Mouse (Mus musculus) R1 (cell line): ENCODE results near the gene 2410004B18Rik.
"Not testable (repeated sequence)": the region's sequence is repeated elsewhere in the genome, so short reads cannot be mapped to it uniquely, and the experiment has no call there.

Experiments
- DNase-seq: peaks from one replicate; pipeline ENCODE4 v3.0.0-alpha.2; 2018; ENCODE audit warnings: low read depth, low spot score

The 2410004B18Rik gene

GRCm38 (mm10) chr3:145964473-145964872 is 26.7 kb downstream of the 2410004B18Rik start:
- DNase-seq = peak; percentile 49

GRCm38 (mm10) chr3:145965583-145965982 is 27.8 kb downstream of the 2410004B18Rik start:
- not testable (repeated sequence) for DNase-seq

GRCm38 (mm10) chr3:145966806-145967205 is 29.0 kb downstream of the 2410004B18Rik start:
- DNase-seq = no peak

GRCm38 (mm10) chr3:145969031-145969501 is 31.3 kb downstream of the 2410004B18Rik start:
- DNase-seq = peak; percentile 65

- no peak for DNase-seq
Observed at GRCm38 (mm10) chr3:145971501-145971900, 33.7 kb downstream of the 2410004B18Rik start.

GRCm38 (mm10) chr3:145974986-145975385 is 37.2 kb downstream of the 2410004B18Rik start:
- DNase-seq = no peak

- DNase-seq = no peak
Observed at GRCm38 (mm10) chr3:145985333-145985925, 47.6 kb downstream of the 2410004B18Rik start.

GRCm38 (mm10) chr3:145986317-145987001 is 48.6 kb downstream of the 2410004B18Rik start:
- peak; percentile 38 for DNase-seq

- peak; percentile 83 for DNase-seq
Observed at GRCm38 (mm10) chr3:145987268-145987969, 49.6 kb downstream of the 2410004B18Rik start, which contains the start of gene Syde2. Gene Syde2 (plus strand): TSS chr3:145987870.

GRCm38 (mm10) chr3:145987970-145988683 is 50.3 kb downstream of the 2410004B18Rik start:
- DNase-seq = peak; percentile 54

GRCm38 (mm10) chr3:145988684-145989575 is 51.1 kb downstream of the 2410004B18Rik start:
- peak; percentile 37 for DNase-seq

- DNase-seq = no peak
Observed at GRCm38 (mm10) chr3:145989576-145990081, 51.8 kb downstream of the 2410004B18Rik start.

GRCm38 (mm10) chr3:145991130-145991529 is 53.3 kb downstream of the 2410004B18Rik start:
- DNase-seq = peak; percentile 52

- DNase-seq = no peak
Observed at GRCm38 (mm10) chr3:145991976-145992730, 54.3 kb downstream of the 2410004B18Rik start.

GRCm38 (mm10) chr3:145992796-145993195 is 55.0 kb downstream of the 2410004B18Rik start:
- no peak for DNase-seq

- DNase-seq = no peak
Observed at GRCm38 (mm10) chr3:145993481-145994201, 55.8 kb downstream of the 2410004B18Rik start.
